Comparison of ENCODE assay signal across 24 mouse cellular contexts in genomic region chr4:95676390-95676789, GRCm38 (mm10).
DNase-seq lines count a peak whose midpoint lies in the region; ATAC-seq lines count a peak whose summit lies in the region.
"Had no signal": no experiment of that assay in that cellular context is flagged by ENCODE, and none has a peak within 500 bp of the region (broad histone marks: within the 10 kb centered on the region; RNA-seq: fewer than 3 reads in every experiment).

No protein-coding gene starts in this region.

- no peak overlapping the region for H3K27ac ChIP-seq in embryonic facial prominence, embryonic 14.5 days (replicated peaks; ENCODE audit: low read depth, low read length)
- H3K27ac ChIP-seq in embryonic facial prominence, embryonic 10.5 days (replicated peaks) = no peak overlapping the region
- H3K27ac ChIP-seq in midbrain, embryonic 11.5 days (ENCODE audit: low read depth, low read length) = no peak overlapping the region
- H3K27ac ChIP-seq in midbrain, embryonic 13.5 days = no peak overlapping the region
- no peak overlapping the region for H3K27ac ChIP-seq in midbrain, embryonic 14.5 days (replicated peaks; ENCODE audit: low read depth, low read length)
- H3K27ac ChIP-seq in midbrain, embryonic 15.5 days = no peak overlapping the region
- H3K27ac ChIP-seq: embryonic facial prominence, embryonic 13.5 days; forebrain, embryonic 13.5 days; forebrain, embryonic 15.5 days had no signal

- 59% methylated on average over 2 of the region's 2 CpGs for WGBS in embryonic facial prominence, embryonic 14.5 days
- WGBS in embryonic facial prominence, embryonic 10.5 days = 82% methylated on average over 2 of the region's 2 CpGs
- WGBS in midbrain, embryonic 11.5 days = 65% methylated on average over 2 of the region's 2 CpGs
- 47% methylated on average over 2 of the region's 2 CpGs for WGBS in midbrain, embryonic 13.5 days
- WGBS in midbrain, embryonic 14.5 days = 31% methylated on average over 2 of the region's 2 CpGs
- 46% methylated on average over 2 of the region's 2 CpGs for WGBS in midbrain, embryonic 15.5 days

- H3K9me3 ChIP-seq in embryonic facial prominence, embryonic 14.5 days (ENCODE audit: control insufficient read depth, low read length) = no peaks in the 10 kb centered on the region
- no peaks in the 10 kb centered on the region for H3K9me3 ChIP-seq in embryonic facial prominence, embryonic 10.5 days
- H3K9me3 ChIP-seq in midbrain, embryonic 11.5 days (ENCODE audit: control insufficient read depth, low read length) = no peaks in the 10 kb centered on the region
- H3K9me3 ChIP-seq in midbrain, embryonic 13.5 days = no peaks in the 10 kb centered on the region
- no peaks in the 10 kb centered on the region for H3K9me3 ChIP-seq in midbrain, embryonic 14.5 days (ENCODE audit: control insufficient read depth, low read length)
- H3K9me3 ChIP-seq in midbrain, embryonic 15.5 days = no peaks in the 10 kb centered on the region
- H3K9me3 ChIP-seq: embryonic facial prominence, embryonic 13.5 days; forebrain, embryonic 13.5 days; forebrain, embryonic 15.5 days; G1E had no signal

- peaks cover 6% of the 10 kb centered on the region; the same call in 1 of the 2 replicates for H3K4me1 ChIP-seq in embryonic facial prominence, embryonic 14.5 days (ENCODE audit: control insufficient read depth, insufficient read depth, low read length)
- H3K4me1 ChIP-seq in embryonic facial prominence, embryonic 10.5 days = peaks cover 7% of the 10 kb centered on the region; the same call in 1 of the 2 replicates
- H3K4me1 ChIP-seq in midbrain, embryonic 11.5 days (ENCODE audit: control insufficient read depth, insufficient read depth, low read length) = no peaks in the 10 kb centered on the region
- peaks cover 9% of the 10 kb centered on the region for H3K4me1 ChIP-seq in midbrain, embryonic 13.5 days (replicated peaks)
- no peaks in the 10 kb centered on the region for H3K4me1 ChIP-seq in midbrain, embryonic 14.5 days (ENCODE audit: control insufficient read depth, insufficient read depth, low read length)
- no peaks in the 10 kb centered on the region for H3K4me1 ChIP-seq in midbrain, embryonic 15.5 days
- H3K4me1 ChIP-seq: forebrain, embryonic 13.5 days; forebrain, embryonic 15.5 days had no signal

- ATAC-seq in embryonic facial prominence, embryonic 14.5 days (ENCODE audit: low read depth) = no peak
- peak; percentile 31 for ATAC-seq in midbrain, embryonic 11.5 days (ENCODE audit: low FRiP score)
- ATAC-seq in midbrain, embryonic 13.5 days = no peak; the same call in 1 of the 2 replicates
- ATAC-seq in midbrain, embryonic 14.5 days (ENCODE audit: low FRiP score, low TSS enrichment) = no peak
- no peak for ATAC-seq in midbrain, embryonic 15.5 days (replicated peaks)
- ATAC-seq: activated CD4-positive, CD25-positive, alpha-beta regulatory T cell, adult 4 months; CD4-positive, CD25-positive, alpha-beta regulatory T cell, adult 4 months; forebrain, embryonic 13.5 days; forebrain, embryonic 15.5 days; forebrain, postnatal 0 days; Patski had no signal

- no peaks in the 10 kb centered on the region for H3K27me3 ChIP-seq in embryonic facial prominence, embryonic 14.5 days (replicated peaks; ENCODE audit: control insufficient read depth, insufficient read depth, low read length)
- no peaks in the 10 kb centered on the region for H3K27me3 ChIP-seq in embryonic facial prominence, embryonic 10.5 days (replicated peaks; ENCODE audit: low read depth, poor library complexity, severe bottlenecking)
- no peaks in the 10 kb centered on the region for H3K27me3 ChIP-seq in midbrain, embryonic 11.5 days (ENCODE audit: control insufficient read depth, insufficient read depth, low read length)
- no peaks in the 10 kb centered on the region for H3K27me3 ChIP-seq in midbrain, embryonic 13.5 days
- H3K27me3 ChIP-seq in midbrain, embryonic 14.5 days (ENCODE audit: control insufficient read depth, insufficient read depth, low read length) = no peaks in the 10 kb centered on the region
- H3K27me3 ChIP-seq in midbrain, embryonic 15.5 days (replicated peaks) = no peaks in the 10 kb centered on the region
- H3K27me3 ChIP-seq: CH12.LX; forebrain, embryonic 13.5 days; forebrain, embryonic 15.5 days; Patski had no signal

- H3K9ac ChIP-seq in embryonic facial prominence, embryonic 14.5 days (ENCODE audit: low read depth, low read length) = no peak overlapping the region
- no peak overlapping the region for H3K9ac ChIP-seq in midbrain, embryonic 11.5 days (ENCODE audit: low read length)
- no peak overlapping the region for H3K9ac ChIP-seq in midbrain, embryonic 13.5 days (replicated peaks)
- no peak overlapping the region for H3K9ac ChIP-seq in midbrain, embryonic 14.5 days (replicated peaks; ENCODE audit: low read length)
- no peak overlapping the region for H3K9ac ChIP-seq in midbrain, embryonic 15.5 days
- H3K9ac ChIP-seq: embryonic facial prominence, embryonic 13.5 days; forebrain, embryonic 13.5 days; forebrain, embryonic 15.5 days; forebrain, postnatal 0 days had no signal

- peak; percentile 71 for DNase-seq in embryonic facial prominence, embryonic 14.5 days (ENCODE audit: low spot score)
- DNase-seq in embryonic facial prominence, embryonic 10.5 days (ENCODE audit: low spot score) = no peak
- DNase-seq in midbrain, embryonic 11.5 days (ENCODE audit: low spot score, missing footprints) = no peak
- peak; percentile 25 for DNase-seq in midbrain, embryonic 14.5 days
- DNase-seq: adrenal gland, adult 8-10 months; adrenal gland, postnatal 14 days; adrenal gland, postnatal 36 days; B cell, adult 2 months; cerebellum, adult 11-12 months; cerebellum, adult 2 months; cerebellum, adult 9-10 months; cerebellum, postnatal 10 days; cerebellum, postnatal 25 days; forebrain, postnatal 0 days had no signal

- no peaks in the 10 kb centered on the region for H3K36me3 ChIP-seq in embryonic facial prominence, embryonic 14.5 days (ENCODE audit: control insufficient read depth, insufficient read depth, low read length)
- H3K36me3 ChIP-seq in embryonic facial prominence, embryonic 10.5 days (replicated peaks) = no peaks in the 10 kb centered on the region
- H3K36me3 ChIP-seq in midbrain, embryonic 11.5 days (ENCODE audit: control insufficient read depth, insufficient read depth, low read length) = no peaks in the 10 kb centered on the region
- no peaks in the 10 kb centered on the region for H3K36me3 ChIP-seq in midbrain, embryonic 13.5 days
- no peaks in the 10 kb centered on the region for H3K36me3 ChIP-seq in midbrain, embryonic 14.5 days (ENCODE audit: control insufficient read depth, insufficient read depth, low read length)
- no peaks in the 10 kb centered on the region for H3K36me3 ChIP-seq in midbrain, embryonic 15.5 days (replicated peaks)
- H3K36me3 ChIP-seq: embryonic facial prominence, embryonic 13.5 days; forebrain, embryonic 15.5 days; G1E had no signal

- H3K4me3 ChIP-seq in embryonic facial prominence, embryonic 14.5 days (ENCODE audit: low read depth, low read length) = no peak overlapping the region
- no peak overlapping the region for H3K4me3 ChIP-seq in embryonic facial prominence, embryonic 10.5 days
- H3K4me3 ChIP-seq in midbrain, embryonic 11.5 days (ENCODE audit: low read depth, low read length) = no peak overlapping the region
- H3K4me3 ChIP-seq in midbrain, embryonic 13.5 days (replicated peaks) = no peak overlapping the region
- no peak overlapping the region for H3K4me3 ChIP-seq in midbrain, embryonic 14.5 days (replicated peaks; ENCODE audit: low read depth, low read length)
- H3K4me3 ChIP-seq in midbrain, embryonic 15.5 days = no peak overlapping the region
- H3K4me3 ChIP-seq: embryonic facial prominence, embryonic 13.5 days; forebrain, embryonic 13.5 days; forebrain, embryonic 15.5 days had no signal

- no peak overlapping the region for H3K4me2 ChIP-seq in embryonic facial prominence, embryonic 14.5 days (ENCODE audit: low read depth, low read length)
- no peak overlapping the region for H3K4me2 ChIP-seq in midbrain, embryonic 11.5 days
- no peak overlapping the region for H3K4me2 ChIP-seq in midbrain, embryonic 13.5 days (replicated peaks)
- no peak overlapping the region for H3K4me2 ChIP-seq in midbrain, embryonic 14.5 days (ENCODE audit: low read length)
- H3K4me2 ChIP-seq in midbrain, embryonic 15.5 days = no peak overlapping the region
- H3K4me2 ChIP-seq: embryonic facial prominence, embryonic 13.5 days; forebrain, embryonic 13.5 days; forebrain, embryonic 15.5 days had no signal

Comparison
In these comparisons a context has a peak if more than half of its experiments do, and no peak if none do; other contexts are left out.
1. DNase-seq: peak in embryonic facial prominence, embryonic 14.5 days (single experiment) and midbrain, embryonic 14.5 days (single experiment); none in embryonic facial prominence, embryonic 10.5 days (single experiment) and midbrain, embryonic 11.5 days (single experiment).